Mouse (Mus musculus) erythroblast, adult 5-6 weeks (primary cell): ENCODE measurements around the gene Cyp46a1. TPM values are rescaled to one million over a fixed set of nuclear protein-coding genes. Genes with fewer than 3 reads are reported as not detected.

Experiments used
- ATAC-seq: replicated peaks from 2 replicates; pipeline ENCODE4 v1.8.0; 2016; ENCODE audit warnings: moderate number of reproducible peaks, mild to moderate bottlenecking, moderate TSS enrichment, inconsistent platforms; ENCODE audit not compliant: poor library complexity, low FRiP score, severe bottlenecking
- total RNA-seq, 2 experiments: library from RNA; stranded (forward) in 1 of 2; stranded (reverse) in 1 of 2; fragments of 150-400 nt in 1 of 2; fragments of 200-764, 138-1000 nt in 1 of 2; gene quantifications; 2 replicates each; pipeline versions ENCODE4 v1.2.3 to v1.2.4; 2015 to 2017; ENCODE audit warnings: low replicate concordance in 2 of 2

Cyp46a1 gene
- total RNA-seq, 2 experiments from 2014 or later: not detected

DNA sequence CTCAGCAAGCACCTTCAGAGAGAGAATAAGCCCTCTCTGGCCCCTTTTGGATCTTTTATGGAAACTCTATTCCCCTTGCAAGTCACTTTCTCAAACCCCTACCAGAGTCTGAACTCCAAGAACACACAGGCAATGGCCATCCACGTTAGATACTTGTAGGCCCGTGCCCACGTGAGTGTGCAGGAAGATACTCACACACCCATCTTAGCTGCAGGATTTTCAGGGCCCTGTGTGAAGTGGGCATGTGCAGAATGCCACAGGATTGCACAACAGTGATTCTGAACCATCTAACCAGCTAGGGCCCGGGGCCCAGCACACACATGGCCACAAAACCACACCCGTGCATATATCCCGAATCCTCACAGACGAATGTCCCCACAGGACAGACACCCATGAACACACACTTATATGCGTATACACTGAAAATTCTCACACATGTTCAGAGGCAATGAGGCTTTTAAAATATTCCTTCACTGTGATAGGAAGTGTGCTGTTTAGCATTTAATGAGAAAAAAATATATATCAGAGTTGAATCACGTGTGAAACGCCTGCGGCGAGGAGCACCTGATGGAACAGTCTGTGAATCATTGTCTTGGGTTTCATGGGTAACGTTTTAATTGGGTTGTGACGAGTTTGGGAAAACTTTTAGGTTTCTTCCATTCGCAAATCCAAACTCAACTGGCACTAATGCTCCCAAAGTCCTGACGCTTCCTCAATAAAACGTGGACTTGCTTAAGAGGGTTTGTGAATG lies 60.5 kb downstream of the Cyp46a1 start:
- ATAC-seq: no peak

DNA sequence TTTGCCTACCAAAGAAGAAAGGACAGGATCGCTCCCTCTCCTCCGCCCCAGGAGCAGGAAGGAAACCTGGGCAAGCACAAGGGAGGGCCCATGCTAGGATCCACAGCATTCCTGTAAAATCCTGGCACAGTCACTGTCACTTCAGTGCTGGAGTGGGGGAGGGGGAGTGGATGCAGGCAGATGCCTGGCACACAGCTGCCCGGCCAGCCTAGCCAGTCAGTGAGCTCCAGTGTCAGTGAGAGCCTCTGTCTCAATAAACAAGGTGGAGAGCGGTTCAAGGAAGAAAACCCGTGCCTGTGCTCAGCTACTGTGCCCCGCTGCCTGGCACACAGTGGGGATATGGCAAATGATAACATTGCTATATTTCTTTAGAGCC lies 61.1 kb downstream of the Cyp46a1 start:
- ATAC-seq: no peak

DNA sequence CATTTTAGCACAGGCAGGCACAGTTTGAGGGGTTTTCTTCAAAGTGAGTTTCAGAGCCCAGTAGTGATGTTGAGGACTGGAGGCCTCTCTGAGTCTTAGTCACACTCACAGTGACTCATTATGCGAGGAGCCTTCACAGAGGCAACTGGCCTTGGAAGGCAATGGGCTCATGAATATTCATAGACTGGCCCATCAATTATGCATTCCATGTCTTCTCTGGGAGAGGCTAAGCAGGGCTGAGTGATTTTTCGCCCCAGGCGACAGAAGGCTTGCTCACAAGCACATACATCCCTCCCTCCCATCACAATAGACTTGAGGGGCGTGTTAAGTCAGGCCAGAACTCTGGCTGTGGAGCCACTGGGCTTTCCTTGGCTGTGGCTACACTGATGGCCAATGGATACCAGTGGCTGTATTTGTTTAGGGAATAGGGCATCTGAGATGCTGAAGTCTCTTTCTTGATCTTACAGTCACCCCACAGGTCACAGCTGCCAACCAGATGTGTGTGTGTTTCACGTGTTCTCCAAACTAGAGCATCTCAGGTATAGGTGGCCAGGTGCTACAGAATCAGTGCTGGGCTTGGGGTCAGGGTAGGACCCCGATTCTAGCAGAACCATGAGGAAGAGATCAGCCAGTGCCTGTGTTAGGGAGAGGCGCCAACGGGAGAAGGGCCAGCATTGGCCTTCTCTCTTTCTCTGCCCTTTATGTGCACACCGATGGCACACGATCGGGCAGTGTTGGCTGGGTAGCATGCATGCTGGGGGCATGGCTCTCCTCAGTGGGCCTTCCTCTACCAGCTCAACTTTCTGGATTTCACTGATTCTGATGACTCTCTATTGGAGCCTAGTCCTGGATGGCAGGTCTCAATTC lies 62.1 kb downstream of the Cyp46a1 start:
- ATAC-seq: no peak

- ATAC-seq: no peak
These were observed 64.5 kb downstream of the Cyp46a1 start for GRCm38 (mm10) chr12:108398681-108399080.

- no peak for ATAC-seq
These were observed 65.0 kb downstream of the Cyp46a1 start for GRCm38 (mm10) chr12:108399191-108399590.

DNA sequence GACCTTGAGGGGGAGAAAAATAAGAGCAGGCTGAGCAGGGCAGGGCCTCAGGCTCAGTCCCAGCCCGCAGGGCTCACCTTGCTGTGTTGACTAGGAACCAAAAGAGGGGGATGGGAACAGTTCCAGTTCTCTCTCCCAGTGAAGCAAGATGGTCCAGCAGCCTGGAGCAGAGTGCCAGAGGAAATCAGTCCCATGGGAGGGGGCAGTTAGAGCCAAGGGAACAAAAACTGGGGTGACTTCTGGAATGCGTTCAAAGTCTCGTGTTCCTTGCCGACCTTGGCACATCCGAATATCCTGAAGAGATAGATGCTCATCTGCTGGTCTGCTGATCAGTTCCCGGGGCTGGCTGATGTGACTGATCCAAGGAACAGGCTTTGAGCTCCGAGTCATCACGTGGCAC lies 66.8 kb downstream of the Cyp46a1 start:
- ATAC-seq: no peak

DNA sequence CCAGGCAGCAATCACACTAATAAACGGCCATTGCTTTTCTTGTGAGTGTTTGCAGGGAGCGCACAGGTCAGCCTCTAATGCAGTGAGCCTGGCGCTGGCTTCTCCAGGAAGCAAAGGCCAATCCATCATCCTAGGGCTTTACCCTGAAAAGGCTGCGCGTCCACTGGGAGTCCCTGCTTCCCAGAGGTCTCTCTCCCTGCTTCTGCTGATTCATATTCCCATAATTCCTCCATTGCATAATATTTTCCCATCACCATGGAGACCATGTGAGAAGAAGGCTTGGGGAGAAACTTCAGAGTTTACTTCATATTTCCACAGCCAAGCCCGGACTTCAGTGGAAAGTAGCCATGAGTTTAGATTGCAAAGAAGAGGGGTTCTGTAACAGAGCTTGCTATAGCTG lies 69.8 kb downstream of the Cyp46a1 start:
- ATAC-seq: no peak

DNA sequence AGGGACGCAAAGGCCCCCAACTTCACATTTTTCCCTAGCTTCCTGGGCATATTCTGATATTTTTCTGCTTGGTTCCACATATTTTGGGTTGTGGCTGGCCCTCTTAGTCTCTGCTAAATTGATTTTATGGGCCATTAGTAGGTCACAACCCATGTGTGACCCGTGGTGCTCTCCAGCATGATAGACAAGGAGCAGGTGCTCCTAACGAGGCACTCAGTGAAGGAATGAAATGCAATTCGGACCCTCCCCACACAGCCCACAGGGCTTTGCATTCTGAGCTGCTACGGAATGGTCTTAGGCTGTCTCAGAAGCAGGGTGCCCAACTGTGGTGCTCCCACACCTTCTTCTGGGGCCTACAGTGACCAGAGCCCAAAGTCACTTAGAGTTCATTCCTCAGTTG lies 74.9 kb downstream of the Cyp46a1 start:
- ATAC-seq: no peak

DNA sequence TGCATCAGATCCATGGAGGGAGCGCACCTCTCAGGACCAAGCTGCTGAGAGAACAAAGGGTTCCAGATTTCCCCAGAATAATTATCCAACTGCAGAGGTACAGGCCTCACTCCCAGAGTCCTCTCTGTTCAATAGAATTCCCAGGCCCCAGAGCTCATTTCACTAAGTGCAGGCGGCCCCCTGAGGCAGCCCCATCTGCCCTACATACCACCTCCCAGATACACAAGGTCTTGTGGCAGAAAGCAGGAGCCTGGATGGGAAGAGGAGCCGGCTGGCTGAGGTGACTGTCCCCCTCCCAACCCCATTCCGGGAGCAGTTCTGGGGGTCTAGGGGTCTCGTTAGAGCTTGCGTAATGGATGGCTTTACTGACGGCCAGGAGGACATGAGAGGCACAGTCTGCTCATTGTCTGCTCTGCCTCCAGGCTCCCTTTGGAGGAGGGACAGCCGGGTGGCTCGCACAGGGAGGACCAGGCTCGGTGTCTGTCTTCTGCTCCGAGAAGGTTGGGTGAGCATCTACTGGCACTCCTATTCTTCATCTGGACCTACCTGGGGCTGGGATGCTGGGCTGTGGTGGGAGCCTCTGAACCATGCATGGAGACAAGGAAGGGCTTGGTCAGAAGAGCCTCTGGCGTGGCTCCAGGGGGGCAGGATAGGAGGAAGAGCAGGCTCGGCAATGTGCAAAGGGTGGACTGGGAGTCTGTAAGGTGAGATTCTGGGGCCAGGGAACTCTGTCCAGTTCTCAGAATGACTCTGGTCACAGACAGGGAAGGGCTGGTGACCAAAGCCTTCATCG lies 76.4 kb downstream of the Cyp46a1 start:
- no peak for ATAC-seq

Other genes starting within 250 kb of the Cyp46a1 start
- gene Setd3, start 155.1 kb upstream of the Cyp46a1 start, total RNA-seq (2015; ENCODE audit: low replicate concordance): 19.4 and 22.2 TPM in 2 replicates
- 51.3 and 63.4 TPM in 2 replicates for gene Setd3, start 155.1 kb upstream of the Cyp46a1 start, total RNA-seq (2017; ENCODE audit: low replicate concordance)
- gene Ccnk, start 154.8 kb upstream of the Cyp46a1 start, total RNA-seq (2015; ENCODE audit: low replicate concordance): 41.6 and 43.4 TPM in 2 replicates
- gene Ccnk, start 154.8 kb upstream of the Cyp46a1 start, total RNA-seq (2017; ENCODE audit: low replicate concordance): 12.8 and 18.7 TPM in 2 replicates
- 0.38 TPM in 1 of 2 replicates, not detected in the other for gene Ccdc85c, start 59.0 kb upstream of the Cyp46a1 start, total RNA-seq (2015; ENCODE audit: low replicate concordance)
- gene Ccdc85c, start 59.0 kb upstream of the Cyp46a1 start, total RNA-seq (2017; ENCODE audit: low replicate concordance): 0.28 TPM in 1 of 2 replicates, not detected in the other
- not detected in 2 replicates for gene Hhipl1, start 28.1 kb upstream of the Cyp46a1 start, total RNA-seq (2015; ENCODE audit: low replicate concordance)
- gene Hhipl1, start 28.1 kb upstream of the Cyp46a1 start, total RNA-seq (2017; ENCODE audit: low replicate concordance): not detected in 2 replicates
- gene Eml1, start 36.6 kb downstream of the Cyp46a1 start, total RNA-seq (2015; ENCODE audit: low replicate concordance): not detected in 2 replicates
- gene Eml1, start 36.6 kb downstream of the Cyp46a1 start, total RNA-seq (2017; ENCODE audit: low replicate concordance): not detected in 2 replicates
- 17.1 and 34.7 TPM in 2 replicates for gene Evl, start 220.3 kb downstream of the Cyp46a1 start, total RNA-seq (2015; ENCODE audit: low replicate concordance)
- 10.3 and 23.2 TPM in 2 replicates for gene Evl, start 220.3 kb downstream of the Cyp46a1 start, total RNA-seq (2017; ENCODE audit: low replicate concordance)